Mouse (Mus musculus) stomach, postnatal 0 days (tissue): ENCODE data around the gene Pgbd5. TPM values are rescaled to one million over a fixed set of nuclear protein-coding genes. Genes with fewer than 3 reads are reported as not detected.

ENCODE experiments used
- ATAC-seq: fragments of 200-750 bp; cut with Nextera tagmentation; 2 replicates; pipeline ENCODE4 v1.8.0; 2017; ENCODE audit not compliant: low FRiP score, low TSS enrichment
- DNase-seq: peaks from one replicate; pipeline ENCODE4 v3.0.0-alpha.2; 2016; ENCODE audit warnings: low spot score
- H3K27ac ChIP-seq: fragments of 300-500 bp; sonication (generic); replicated peaks from 2 replicates; pipeline ENCODE4 v1.5.1; 2014; ENCODE audit warnings: mild to moderate bottlenecking, control low read depth
- H3K27me3 ChIP-seq: fragments of 300-500 bp; sonication (generic); 2 replicates; pipeline ENCODE4 v1.6.1; 2014; ENCODE audit warnings: low read length; ENCODE audit not compliant: control insufficient read depth, insufficient read depth
- H3K36me3 ChIP-seq: fragments of 300-500 bp; sonication (generic); 2 replicates; pipeline ENCODE4 v1.6.1; 2014; ENCODE audit warnings: low read length, mixed read lengths; ENCODE audit not compliant: control insufficient read depth, insufficient read depth
- H3K4me1 ChIP-seq: fragments of 300-500 bp; sonication (generic); replicated peaks from 2 replicates; pipeline ENCODE4 v1.6.1; 2014; ENCODE audit warnings: antibody characterized with exemption; ENCODE audit not compliant: control insufficient read depth, insufficient read depth
- H3K4me2 ChIP-seq: fragments of 300-500 bp; sonication (generic); replicated peaks from 2 replicates; pipeline ENCODE4 v1.6.1; 2014; ENCODE audit warnings: low read depth, mild to moderate bottlenecking, control low read depth, moderate library complexity
- H3K4me3 ChIP-seq: fragments of 300-500 bp; sonication (generic); 2 replicates; pipeline ENCODE4 v1.5.1; 2014; ENCODE audit warnings: low read depth, low read length, control low read depth
- H3K9ac ChIP-seq: fragments of 300-500 bp; sonication (generic); 2 replicates; pipeline ENCODE4 v1.6.1; 2014; ENCODE audit warnings: mild to moderate bottlenecking, low read length, control low read depth, mixed read lengths
- H3K9me3 ChIP-seq: fragments of 300-500 bp; sonication (generic); 2 replicates; pipeline ENCODE4 v1.6.1; 2016; ENCODE audit warnings: low read length; ENCODE audit not compliant: control insufficient read depth
- CTCF ChIP-seq: IDR thresholded peaks from 2 replicates; pipeline ENCODE4 v1.5.1; 2016; ENCODE audit warnings: antibody characterized with exemption, low read depth, mild to moderate bottlenecking, moderate library complexity
- EP300 ChIP-seq: optimal IDR thresholded peaks from 2 replicates; pipeline ENCODE3; 2016; ENCODE audit warnings: antibody characterized with exemption
- WGBS: fragments of 180-500 bp; shearing (Covaris S2); extraction: QIAGEN DNeasy Blood & Tissue Kit; methylation state at CpG from one replicate; pipeline ENCODE4 v1.1.7; 2014; 5-methylcytosine and 5-hydroxymethylcytosine counted together
- polyA plus RNA-seq: library from polyadenylated mRNA; unstranded; fragments of >200 nt; fragmentation: Nextera tagmentation; extraction: Ambion mirVana; gene quantifications from 2 replicates; pipeline ENCODE4 v1.2.1, GENCODE M21; 2015

Gene Pgbd5
- polyA plus RNA-seq, 1 experiment from 2014 or later = 2.0 TPM

DNA sequence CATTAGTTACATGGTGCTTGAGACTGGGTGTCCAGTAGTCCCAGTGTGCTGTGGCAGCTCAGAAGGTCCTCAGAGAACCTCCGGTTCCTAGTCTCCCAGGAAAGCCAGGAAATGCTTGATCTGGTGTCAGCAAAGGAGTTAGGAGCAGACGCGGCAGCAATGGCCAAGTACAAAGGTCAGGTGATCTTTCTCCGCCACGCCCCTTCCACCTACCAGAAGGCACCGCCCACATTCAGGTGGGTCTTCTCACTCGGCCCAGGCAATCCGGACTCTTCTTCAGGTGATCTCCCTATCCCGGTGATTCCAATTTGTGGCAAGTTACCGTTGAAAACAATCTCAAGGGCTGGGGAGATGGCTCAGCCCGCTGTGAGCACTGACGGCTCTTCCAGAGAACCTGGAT, 20.2 kb upstream of the Pgbd5 start:
- H3K4me2 ChIP-seq = no peak overlapping the region
- no peaks in the 10 kb centered on the region for H3K4me1 ChIP-seq
- no peak overlapping the region for H3K27ac ChIP-seq
- H3K36me3 ChIP-seq = no peaks in the 10 kb centered on the region
- no peaks in the 10 kb centered on the region for H3K27me3 ChIP-seq
- DNase-seq = peak; percentile 28
- no peak for ATAC-seq
- H3K9me3 ChIP-seq = no peaks in the 10 kb centered on the region
- H3K9ac ChIP-seq = no peak overlapping the region
- H3K4me3 ChIP-seq = no peak overlapping the region
- 22% methylated on average over 12 of the region's 12 CpGs for WGBS
- TF ChIP-seq EP300 (no peak), CTCF (no peak)

DNA sequence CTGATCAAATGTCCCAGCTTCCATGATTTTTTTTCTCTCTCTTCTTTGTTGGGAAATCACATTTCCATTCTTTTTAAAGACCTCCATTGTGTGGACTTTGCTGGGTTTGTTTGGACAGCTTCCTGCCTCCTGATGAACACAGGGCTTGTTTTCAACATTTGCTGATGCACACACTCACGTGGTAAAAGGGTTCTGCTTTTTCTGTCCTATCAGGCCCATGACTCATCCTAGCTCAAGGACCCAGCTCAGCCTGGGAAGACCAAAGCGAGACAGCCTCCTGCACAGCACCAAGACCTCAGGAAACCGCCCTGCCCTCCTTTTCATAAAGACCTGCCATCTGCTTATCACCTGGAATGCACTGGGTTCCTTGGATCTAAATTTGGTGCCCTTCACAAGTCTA, 15.9 kb upstream of the Pgbd5 start:
- Histone ChIP-seq H3K27ac (no peak overlapping the region), H3K9ac (no peak overlapping the region), H3K36me3 (no peaks in the 10 kb centered on the region), H3K9me3 (no peaks in the 10 kb centered on the region), H3K27me3 (no peaks in the 10 kb centered on the region), H3K4me1 (no peaks in the 10 kb centered on the region), H3K4me2 (no peak overlapping the region), H3K4me3 (no peak overlapping the region)
- DNase-seq = no peak
- no peak for ATAC-seq
- no peak for TF ChIP-seq EP300
- TF ChIP-seq CTCF = no peak
- WGBS = 39% methylated on average over 3 of the region's 3 CpGs

DNA sequence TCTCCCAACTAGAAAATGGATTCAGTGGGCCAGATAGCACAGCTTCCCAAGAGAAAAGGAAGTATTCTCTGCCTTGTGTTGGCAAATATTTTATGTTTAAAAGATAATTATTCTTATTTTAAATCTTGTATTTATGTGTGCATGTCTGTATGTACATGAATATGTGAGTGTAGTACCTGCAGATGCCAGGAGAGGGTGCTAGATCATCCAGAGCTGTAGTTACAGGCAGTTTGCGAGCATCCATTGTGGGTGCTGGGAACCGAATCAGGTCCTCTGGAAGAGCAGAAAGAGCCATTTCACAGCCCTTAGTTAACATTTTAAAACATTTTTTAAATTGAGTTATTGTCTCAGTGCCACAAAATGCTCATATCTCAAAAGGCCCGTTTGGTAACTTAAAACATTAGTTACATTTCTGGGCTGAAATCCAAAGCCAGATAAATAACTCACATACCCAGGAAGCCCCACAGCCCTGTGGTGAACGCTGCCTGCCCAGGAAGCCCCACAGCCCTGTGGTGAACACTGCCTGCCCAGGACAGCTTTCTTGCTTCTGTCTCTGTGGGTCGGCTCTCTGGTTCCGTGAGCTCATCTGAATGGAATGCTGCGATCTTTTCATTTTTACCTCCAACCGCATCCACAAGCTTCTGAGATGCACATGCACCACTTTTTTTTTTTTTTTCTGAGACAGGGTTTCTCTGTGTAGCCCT, 10.9 kb upstream of the Pgbd5 start:
- H3K4me2 ChIP-seq = no peak overlapping the region
- H3K4me3 ChIP-seq = no peak overlapping the region
- TF ChIP-seq EP300 = no peak
- TF ChIP-seq CTCF = peak; percentile 46
- H3K27ac ChIP-seq = no peak overlapping the region
- H3K9ac ChIP-seq = no peak overlapping the region
- no peaks in the 10 kb centered on the region for H3K4me1 ChIP-seq
- H3K36me3 ChIP-seq = no peaks in the 10 kb centered on the region
- no peaks in the 10 kb centered on the region for H3K27me3 ChIP-seq
- ATAC-seq (no peak), DNase-seq (no peak)
- 69% methylated on average over 8 of the region's 8 CpGs for WGBS
- no peaks in the 10 kb centered on the region for H3K9me3 ChIP-seq

DNA sequence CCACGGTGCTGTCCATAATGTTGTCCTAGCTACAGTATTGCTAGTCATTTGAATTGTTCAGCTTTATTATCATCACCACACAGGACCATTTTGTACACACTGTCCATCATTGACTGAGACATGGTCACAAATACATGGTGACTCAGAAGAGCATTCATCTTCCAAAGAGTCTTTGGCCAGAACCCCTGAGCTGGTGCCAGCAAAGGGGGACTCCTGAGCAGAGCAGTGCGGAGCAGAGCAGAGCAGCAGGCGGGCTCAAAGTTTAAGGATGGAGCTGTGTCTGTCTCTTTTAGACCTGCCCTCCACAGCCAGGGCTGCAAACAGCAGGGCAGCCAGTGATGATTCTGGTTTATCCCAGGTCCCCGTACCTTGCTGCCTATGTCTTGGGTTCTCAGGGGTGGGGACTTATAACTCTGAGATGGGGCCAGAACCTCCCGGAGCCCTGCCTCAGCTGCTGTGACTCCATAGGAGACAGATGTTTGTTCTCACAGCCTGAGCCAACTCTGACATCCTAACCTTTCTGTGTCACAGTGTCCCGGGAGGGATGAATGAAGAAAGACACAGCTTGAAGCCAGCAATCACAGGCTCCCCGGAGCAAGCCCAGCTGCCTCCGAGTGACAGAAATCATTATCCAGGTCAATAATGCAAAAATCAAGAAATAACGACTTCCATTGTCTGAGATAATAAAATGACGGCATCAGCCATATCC, 9.7 kb upstream of the Pgbd5 start:
- Histone ChIP-seq H3K27me3 (no peaks in the 10 kb centered on the region), H3K4me2 (no peak overlapping the region), H3K27ac (no peak overlapping the region), H3K36me3 (no peaks in the 10 kb centered on the region), H3K4me3 (no peak overlapping the region), H3K4me1 (no peaks in the 10 kb centered on the region), H3K9ac (no peak overlapping the region), H3K9me3 (no peaks in the 10 kb centered on the region)
- DNase-seq (no peak), ATAC-seq (no peak)
- TF ChIP-seq CTCF (no peak), EP300 (no peak)
- WGBS = 47% methylated on average over 10 of the region's 10 CpGs

DNA sequence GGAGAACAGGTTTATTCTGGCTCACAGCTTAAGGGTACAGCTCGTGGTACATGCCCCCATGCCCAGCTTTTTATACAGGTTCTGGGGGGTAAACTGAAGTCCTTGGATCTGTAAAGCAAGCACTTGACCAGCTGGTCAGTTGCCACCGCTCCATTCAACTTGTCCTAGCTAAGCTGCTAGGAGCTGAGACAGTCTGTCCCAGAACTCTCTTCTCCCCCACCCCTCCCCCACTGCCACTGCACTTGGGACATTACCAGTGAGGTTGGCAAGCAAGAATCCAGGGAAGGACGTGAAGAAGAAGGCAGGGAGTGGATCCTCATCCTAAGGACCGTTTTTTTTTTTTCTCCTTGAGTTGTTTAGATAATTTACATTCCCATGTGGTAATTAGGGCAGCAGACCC, 2.7 kb downstream of the Pgbd5 start:
- no peak for DNase-seq
- peaks cover 2% of the 10 kb centered on the region; the same call in 1 of the 2 replicates for H3K4me1 ChIP-seq
- no peak overlapping the region for H3K4me2 ChIP-seq
- H3K4me3 ChIP-seq = no peak overlapping the region
- no peak overlapping the region for H3K9ac ChIP-seq
- H3K9me3 ChIP-seq = no peaks in the 10 kb centered on the region
- no peak overlapping the region for H3K27ac ChIP-seq
- WGBS = 23% methylated on average over 4 of the region's 4 CpGs
- H3K36me3 ChIP-seq = no peaks in the 10 kb centered on the region
- no peak for ATAC-seq
- TF ChIP-seq CTCF = no peak
- TF ChIP-seq EP300 = no peak
- H3K27me3 ChIP-seq = no peaks in the 10 kb centered on the region; the same call in 1 of the 2 replicates

DNA sequence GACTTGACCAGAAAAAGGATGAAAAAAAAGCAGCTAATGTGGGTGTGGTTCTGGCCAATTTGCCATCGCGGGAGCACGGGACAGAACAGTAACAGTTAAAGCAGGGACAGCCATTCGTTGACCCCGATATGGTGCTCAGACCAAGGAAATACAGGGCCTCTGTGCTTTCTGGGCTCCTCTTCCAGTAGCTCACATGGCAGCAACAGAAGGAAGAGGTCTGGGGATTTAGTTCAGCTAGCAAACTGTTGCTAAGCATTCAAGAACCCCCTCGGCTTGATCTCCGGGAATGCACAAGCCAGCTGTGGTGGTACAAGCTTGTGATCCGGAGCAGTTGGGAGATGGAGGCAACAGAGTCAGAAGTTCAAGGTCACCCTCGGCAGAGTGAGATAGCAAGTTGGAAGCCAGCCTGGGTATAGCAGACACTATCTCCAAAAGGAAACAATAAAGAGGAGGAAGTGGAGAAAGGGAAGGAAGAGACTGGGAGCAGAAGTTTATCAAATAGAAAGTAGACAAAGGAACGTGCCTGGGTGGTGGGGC, 3.7 kb downstream of the Pgbd5 start:
- 50% methylated on average over 10 of the region's 10 CpGs for WGBS
- Histone ChIP-seq H3K27ac (no peak overlapping the region), H3K4me1 (peaks cover 2% of the 10 kb centered on the region; the same call in 1 of the 2 replicates), H3K4me3 (no peak overlapping the region), H3K9me3 (no peaks in the 10 kb centered on the region), H3K4me2 (no peak overlapping the region), H3K27me3 (no peaks in the 10 kb centered on the region; the same call in 1 of the 2 replicates), H3K36me3 (no peaks in the 10 kb centered on the region), H3K9ac (no peak overlapping the region)
- DNase-seq = no peak
- ATAC-seq = no peak
- TF ChIP-seq CTCF (no peak), EP300 (no peak)
